Mouse (Mus musculus) neural tube, embryonic 12.5 days (tissue): ENCODE data around the gene Tet2. TPM values are rescaled to one million over a fixed set of nuclear protein-coding genes. Genes with fewer than 3 reads are reported as not detected.

ENCODE experiments used
- ATAC-seq: fragments of 200-750 bp; cut with Nextera tagmentation; 2 replicates; pipeline ENCODE4 v1.8.0; 2017; ENCODE audit warnings: low read depth, mild to moderate bottlenecking, moderate TSS enrichment, moderate library complexity; ENCODE audit not compliant: low FRiP score
- H3K27ac ChIP-seq: fragments of 300-500 bp; sonication (generic); 2 replicates; pipeline ENCODE4 v1.5.1; 2016
- H3K27me3 ChIP-seq: fragments of 300-500 bp; sonication (generic); replicated peaks from 2 replicates; pipeline ENCODE4 v1.6.1; 2016; ENCODE audit warnings: mild to moderate bottlenecking
- H3K36me3 ChIP-seq: fragments of 300-500 bp; sonication (generic); 2 replicates; pipeline ENCODE4 v1.6.1; 2016; ENCODE audit warnings: mild to moderate bottlenecking
- H3K4me1 ChIP-seq: fragments of 300-500 bp; sonication (generic); 2 replicates; pipeline ENCODE4 v1.6.1; 2016
- H3K4me2 ChIP-seq: fragments of 300-500 bp; sonication (generic); replicated peaks from 2 replicates; pipeline ENCODE4 v1.6.1; 2016; ENCODE audit warnings: mild to moderate bottlenecking
- H3K4me3 ChIP-seq: fragments of 300-500 bp; sonication (generic); 2 replicates; pipeline ENCODE4 v1.5.1; 2016
- H3K9ac ChIP-seq: fragments of 300-500 bp; sonication (generic); 2 replicates; pipeline ENCODE4 v1.6.1; 2016; ENCODE audit warnings: mild to moderate bottlenecking
- H3K9me3 ChIP-seq: fragments of 300-500 bp; sonication (generic); 2 replicates; pipeline ENCODE4 v1.6.1; 2016; ENCODE audit warnings: mild to moderate bottlenecking
- WGBS: fragments of 180-500 bp; shearing (Covaris S2); methylation state at CpG from one replicate; pipeline ENCODE4 v1.1.7; 2016; 5-methylcytosine and 5-hydroxymethylcytosine counted together
- polyA plus RNA-seq: library from polyadenylated mRNA; unstranded; fragments of >200 nt; fragmentation: Nextera tagmentation; extraction: Ambion mirVana; gene quantifications from 2 replicates; pipeline ENCODE4 v1.2.1, GENCODE M21; 2016

Gene Tet2
- polyA plus RNA-seq, 1 experiment from 2014 or later: 24.7 TPM

- 86% methylated on average over 7 of the region's 7 CpGs for WGBS
- Histone ChIP-seq H3K9ac (no peak overlapping the region), H3K36me3 (peaks cover 31% of the 10 kb centered on the region), H3K27ac (no peak overlapping the region), H3K9me3 (no peaks in the 10 kb centered on the region), H3K27me3 (no peaks in the 10 kb centered on the region), H3K4me2 (no peak overlapping the region), H3K4me1 (no peaks in the 10 kb centered on the region), H3K4me3 (no peak overlapping the region)
- no peak for ATAC-seq
These were observed 31.5 kb downstream of the Tet2 start for GRCm38 (mm10) chr3:133513475-133513874.

- no peak overlapping the region for H3K9ac ChIP-seq
- H3K27me3 ChIP-seq: no peaks in the 10 kb centered on the region
- no peaks in the 10 kb centered on the region for H3K9me3 ChIP-seq
- no peak overlapping the region for H3K27ac ChIP-seq
- H3K4me1 ChIP-seq: no peaks in the 10 kb centered on the region
- ATAC-seq: no peak
- no peak overlapping the region for H3K4me3 ChIP-seq
- H3K36me3 ChIP-seq: peaks cover 38% of the 10 kb centered on the region
- 86% methylated on average over 4 of the region's 4 CpGs for WGBS
- H3K4me2 ChIP-seq: no peak overlapping the region
These were observed 34.6 kb downstream of the Tet2 start for GRCm38 (mm10) chr3:133510368-133510767.

GRCm38 (mm10) chr3:133509796-133510195 lies 35.1 kb downstream of the Tet2 start:
- peaks cover 38% of the 10 kb centered on the region for H3K36me3 ChIP-seq
- no peaks in the 10 kb centered on the region for H3K27me3 ChIP-seq

GRCm38 (mm10) chr3:133508881-133509280 lies 36.1 kb downstream of the Tet2 start:
- H3K36me3 ChIP-seq: peaks cover 33% of the 10 kb centered on the region
- H3K9ac ChIP-seq: no peak overlapping the region
- ATAC-seq: no peak
- H3K9me3 ChIP-seq: no peaks in the 10 kb centered on the region
- H3K4me1 ChIP-seq: no peaks in the 10 kb centered on the region
- 78% methylated on average over 3 of the region's 3 CpGs for WGBS
- H3K4me2 ChIP-seq: no peak overlapping the region
- H3K4me3 ChIP-seq: no peak overlapping the region
- no peak overlapping the region for H3K27ac ChIP-seq
- no peaks in the 10 kb centered on the region for H3K27me3 ChIP-seq

More at GRCm38 (mm10) chr3:133509796-133510195, 35.1 kb downstream of the Tet2 start:
- no peak overlapping the region for H3K27ac ChIP-seq
- H3K4me3 ChIP-seq: no peak overlapping the region
- H3K9ac ChIP-seq: no peak overlapping the region
- H3K9me3 ChIP-seq: no peaks in the 10 kb centered on the region
- no peaks in the 10 kb centered on the region for H3K4me1 ChIP-seq
- no peak overlapping the region for H3K4me2 ChIP-seq
- WGBS: 84% methylated on average over 2 of the region's 2 CpGs
- ATAC-seq: no peak

GRCm38 (mm10) chr3:133506289-133506954 lies 38.5 kb downstream of the Tet2 start:
- no peaks in the 10 kb centered on the region for H3K27me3 ChIP-seq
- H3K36me3 ChIP-seq: peaks cover 13% of the 10 kb centered on the region; the same call in 1 of the 2 replicates
- WGBS: 37% methylated on average over 9 of the region's 9 CpGs
- H3K4me1 ChIP-seq: no peaks in the 10 kb centered on the region
- no peak overlapping the region for H3K4me3 ChIP-seq
- no peak overlapping the region for H3K9ac ChIP-seq
- no peak overlapping the region for H3K27ac ChIP-seq
- ATAC-seq: no peak
- H3K4me2 ChIP-seq: no peak overlapping the region
- H3K9me3 ChIP-seq: no peaks in the 10 kb centered on the region

DNA sequence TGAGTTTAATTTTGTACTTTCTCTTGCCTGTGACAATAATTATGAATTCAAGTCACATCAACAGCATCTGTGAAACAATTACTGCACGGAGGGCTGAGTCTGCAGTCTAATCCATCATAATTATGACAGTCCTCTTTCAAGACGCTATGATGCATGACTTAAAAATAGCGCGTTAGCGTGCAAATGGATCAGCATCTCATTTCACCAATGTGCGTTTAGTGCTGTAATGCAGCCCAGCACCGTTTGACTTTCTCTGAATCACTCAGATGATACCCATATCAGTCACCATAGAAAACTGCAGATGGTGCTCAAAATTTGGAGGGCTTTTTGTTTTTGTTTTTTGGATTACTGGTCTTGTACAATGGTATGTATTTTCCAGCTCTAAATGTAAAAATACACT lies 48.0 kb downstream of the Tet2 start:
- Histone ChIP-seq H3K27me3 (no peaks in the 10 kb centered on the region), H3K36me3 (no peaks in the 10 kb centered on the region), H3K9me3 (0 out of 2 replicates have a peak, but pooled peaks cover 3% of the 10 kb centered on the region), H3K27ac (no peak overlapping the region), H3K4me1 (no peaks in the 10 kb centered on the region), H3K4me3 (no peak overlapping the region), H3K4me2 (no peak overlapping the region), H3K9ac (no peak overlapping the region)
- 77% methylated on average over 7 of the region's 7 CpGs for whole genome bisulfite sequencing
- peak; percentile 66 for ATAC-seq

- no peak for ATAC-seq
- Histone ChIP-seq H3K9ac (no peak overlapping the region), H3K4me1 (no peaks in the 10 kb centered on the region), H3K4me2 (no peak overlapping the region), H3K36me3 (peaks cover 32% of the 10 kb centered on the region), H3K9me3 (0 out of 2 replicates have a peak, but pooled peaks cover 3% of the 10 kb centered on the region), H3K4me3 (no peak overlapping the region), H3K27ac (no peak overlapping the region), H3K27me3 (no peaks in the 10 kb centered on the region)
- WGBS: 84% methylated on average over 2 of the region's 2 CpGs
These were observed 53.6 kb downstream of the Tet2 start for GRCm38 (mm10) chr3:133491370-133491769.

- H3K27ac ChIP-seq: no peak overlapping the region
- H3K4me3 ChIP-seq: no peak overlapping the region
- no peaks in the 10 kb centered on the region for H3K27me3 ChIP-seq
- ATAC-seq: no peak
- H3K9me3 ChIP-seq: no peaks in the 10 kb centered on the region
- WGBS: 95% methylated on average over 13 of the region's 13 CpGs
- no peaks in the 10 kb centered on the region for H3K4me1 ChIP-seq
- no peak overlapping the region for H3K9ac ChIP-seq
- H3K4me2 ChIP-seq: no peak overlapping the region
- peaks cover 54% of the 10 kb centered on the region for H3K36me3 ChIP-seq
These were observed 56.8 kb downstream of the Tet2 start for GRCm38 (mm10) chr3:133488022-133488725.

GRCm38 (mm10) chr3:133482887-133483286 lies 62.1 kb downstream of the Tet2 start:
- H3K27me3 ChIP-seq: no peaks in the 10 kb centered on the region
- H3K4me2 ChIP-seq: no peak overlapping the region
- no peaks in the 10 kb centered on the region for H3K4me1 ChIP-seq
- H3K9me3 ChIP-seq: no peaks in the 10 kb centered on the region
- no peak overlapping the region for H3K4me3 ChIP-seq
- no peak overlapping the region for H3K27ac ChIP-seq
- ATAC-seq: no peak
- peaks cover 59% of the 10 kb centered on the region for H3K36me3 ChIP-seq
- WGBS: 93% methylated on average over 1 of the region's 1 CpGs
- H3K9ac ChIP-seq: no peak overlapping the region

- no peak overlapping the region for H3K9ac ChIP-seq
- no peaks in the 10 kb centered on the region for H3K4me1 ChIP-seq
- no peak overlapping the region for H3K27ac ChIP-seq
- 96% methylated on average over 3 of the region's 3 CpGs for WGBS
- ATAC-seq: no peak
- no peak overlapping the region for H3K4me3 ChIP-seq
- H3K36me3 ChIP-seq: peaks cover 35% of the 10 kb centered on the region
- H3K9me3 ChIP-seq: no peaks in the 10 kb centered on the region
- H3K27me3 ChIP-seq: no peaks in the 10 kb centered on the region
- no peak overlapping the region for H3K4me2 ChIP-seq
These were observed 66.0 kb downstream of the Tet2 start for GRCm38 (mm10) chr3:133478987-133479386.

GRCm38 (mm10) chr3:133473781-133474180 lies 71.2 kb downstream of the Tet2 start:
- Histone ChIP-seq H3K9ac (no peak overlapping the region), H3K4me1 (no peaks in the 10 kb centered on the region), H3K36me3 (peaks cover 44% of the 10 kb centered on the region), H3K27me3 (no peaks in the 10 kb centered on the region), H3K27ac (no peak overlapping the region), H3K9me3 (no peaks in the 10 kb centered on the region), H3K4me2 (no peak overlapping the region), H3K4me3 (no peak overlapping the region)
- no peak for ATAC-seq
- WGBS: 90% methylated on average over 1 of the region's 1 CpGs

DNA sequence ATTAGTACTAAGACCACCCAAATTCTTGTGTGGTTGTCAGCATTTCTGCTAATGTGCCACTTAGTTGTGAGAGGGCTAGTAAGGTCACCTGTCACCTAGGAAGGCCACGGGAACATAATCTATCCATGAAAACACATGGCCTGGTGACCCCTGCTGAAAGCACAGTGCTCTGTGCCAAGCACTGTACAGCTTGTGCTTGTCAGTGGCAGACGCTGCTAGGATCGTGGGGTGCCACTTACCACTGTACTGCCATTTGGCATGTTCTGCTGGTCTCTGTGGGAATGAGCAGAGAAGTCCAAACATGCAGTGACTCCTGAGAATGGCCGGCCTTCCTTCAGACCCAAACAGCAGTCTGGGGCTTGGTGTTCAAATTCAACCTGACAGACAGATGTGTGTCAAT lies 73.8 kb downstream of the Tet2 start:
- no peaks in the 10 kb centered on the region for H3K4me1 ChIP-seq
- no peak overlapping the region for H3K4me3 ChIP-seq

More for the DNA sequence above, 73.8 kb downstream of the Tet2 start:
- Histone ChIP-seq H3K4me2 (no peak overlapping the region), H3K9ac (no peak overlapping the region), H3K27me3 (no peaks in the 10 kb centered on the region), H3K9me3 (no peaks in the 10 kb centered on the region), H3K36me3 (peaks cover 67% of the 10 kb centered on the region), H3K27ac (no peak overlapping the region)
- no peak for ATAC-seq
- WGBS: 93% methylated on average over 4 of the region's 4 CpGs
